Mouse (Mus musculus) cerebellum, postnatal 4 days (tissue): ENCODE measurements at regions not wholly inside any gene's neighbourhood (a gene's known extent, or its start where the extent isn't known, plus 50 kb on each side); places are given as distances from the start of the nearest gene placed in this dataset.

Source experiments
- DNase-seq, 2 experiments: peaks; one replicate each; pipeline ENCODE4 v3.0.0; 2022; ENCODE audit warnings: low spot score in 2 of 2, mixed read lengths in 1 of 2

DNA sequence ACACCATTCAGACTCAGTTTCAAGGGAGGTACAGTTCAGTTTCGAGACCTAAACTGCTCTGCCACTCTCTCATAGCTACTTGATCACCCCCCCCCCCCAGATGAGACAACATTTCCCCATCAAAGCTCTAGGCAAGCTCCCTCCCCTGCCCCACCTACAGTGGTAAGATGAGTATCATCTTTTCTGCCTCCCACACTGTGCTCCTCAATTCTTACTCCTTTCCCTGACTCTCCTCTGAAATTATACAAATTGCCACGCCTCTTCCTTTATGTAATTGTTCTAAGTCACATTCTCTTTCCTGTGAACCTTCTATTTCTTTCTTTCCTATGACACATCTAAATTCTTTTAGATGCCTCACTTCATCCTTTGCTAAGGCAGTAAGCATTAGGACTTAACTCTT lies 321.6 kb downstream of the Htr1b start:
- DNase-seq: no peak

DNA sequence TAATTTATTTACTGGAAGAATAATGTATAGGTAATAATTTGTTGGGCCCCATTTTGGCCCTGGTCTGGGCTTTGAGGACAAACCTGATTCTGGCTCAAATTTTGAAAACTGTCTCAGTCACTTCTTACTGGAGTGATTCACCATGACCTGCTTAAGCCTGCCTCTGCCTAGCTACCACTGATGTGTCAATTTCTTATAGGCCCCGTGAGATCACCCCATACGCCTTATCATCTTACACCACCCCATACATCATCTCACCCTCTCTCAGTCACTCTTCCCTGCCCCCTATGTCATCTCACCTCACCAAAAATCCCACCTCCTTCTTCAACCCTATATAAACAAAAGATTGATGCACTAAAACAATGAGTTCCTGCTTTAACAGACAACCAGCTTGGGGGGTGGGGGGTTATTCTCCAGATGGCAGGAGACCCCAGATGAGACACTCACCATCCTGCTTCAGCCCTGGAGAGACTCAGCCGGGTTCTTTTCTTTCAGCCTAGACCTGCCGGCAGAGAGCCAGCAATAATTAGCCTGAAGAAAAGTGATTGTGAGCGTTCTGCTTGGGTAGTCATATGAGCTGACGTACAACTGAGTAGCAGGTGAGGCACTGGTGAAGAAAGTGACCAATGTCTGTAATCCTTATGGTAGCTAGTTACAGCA lies 325.0 kb downstream of the Htr1b start:
- no peak for DNase-seq

DNA sequence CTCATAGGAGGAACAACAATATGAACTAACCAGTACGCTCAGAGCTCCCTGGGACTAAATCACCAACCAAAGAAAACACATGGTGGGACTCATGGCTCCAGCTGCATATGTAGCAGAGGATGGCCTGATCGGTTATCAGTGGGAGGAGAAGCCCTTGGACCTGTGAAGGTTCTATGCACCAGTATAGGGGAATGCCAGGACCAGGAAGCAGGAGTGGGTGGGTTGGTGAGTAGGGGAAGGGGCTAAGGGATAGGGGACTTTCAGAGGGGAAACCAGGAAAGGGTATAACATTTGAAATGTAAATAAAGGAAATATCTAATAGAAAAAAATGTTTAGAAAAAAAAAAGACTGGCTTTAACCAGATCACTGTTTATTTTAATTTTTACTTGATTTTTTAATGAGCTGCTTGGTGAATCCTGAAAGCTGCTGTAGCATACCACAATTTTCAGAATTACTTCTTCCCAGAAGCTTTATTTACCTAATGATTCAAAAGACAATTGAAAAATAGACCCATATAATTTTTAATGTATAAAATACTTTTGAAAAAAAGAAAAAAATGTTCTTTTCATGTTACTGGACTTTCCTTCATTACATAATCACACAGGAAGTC lies 328.1 kb downstream of the Htr1b start:
- no peak for DNase-seq

DNA sequence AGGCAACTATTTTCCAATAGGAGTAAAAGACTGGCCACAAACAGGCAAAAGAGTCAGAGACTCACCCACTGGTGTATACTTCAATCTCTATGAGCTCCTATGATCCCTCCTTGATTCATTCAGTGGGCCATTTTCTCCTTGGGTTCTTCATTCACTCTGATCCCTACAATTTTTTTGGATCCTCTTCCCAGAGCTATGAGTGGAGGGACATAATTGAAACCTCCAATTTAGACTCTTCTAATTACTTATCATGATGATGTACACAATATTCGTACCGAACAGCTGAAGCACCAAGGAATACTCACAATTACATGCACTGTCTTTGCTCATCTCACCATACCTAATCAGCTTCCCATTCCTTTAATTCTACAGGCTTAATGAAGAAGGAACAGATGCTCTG lies 357.9 kb downstream of the Htr1b start:
- no peak for DNase-seq

DNA sequence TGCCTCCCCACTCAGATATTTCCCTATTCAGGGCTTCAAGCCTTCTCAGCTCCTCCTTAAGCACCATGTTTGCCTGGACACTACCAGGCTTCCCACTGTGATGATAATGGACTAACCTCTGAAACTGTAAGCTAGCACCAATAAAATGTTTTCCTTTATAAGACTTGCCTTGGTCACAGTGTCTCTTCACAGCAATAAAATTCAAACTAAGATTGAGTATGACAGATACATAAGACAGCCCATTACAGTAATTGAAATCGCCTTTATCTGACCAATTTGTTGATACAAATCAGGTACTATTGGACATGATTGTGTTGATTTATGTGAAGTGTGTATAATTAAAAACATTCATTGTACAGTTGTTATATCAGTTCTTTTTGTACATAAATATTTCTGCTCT lies 358.3 kb downstream of the Htr1b start:
- no peak for DNase-seq

DNA sequence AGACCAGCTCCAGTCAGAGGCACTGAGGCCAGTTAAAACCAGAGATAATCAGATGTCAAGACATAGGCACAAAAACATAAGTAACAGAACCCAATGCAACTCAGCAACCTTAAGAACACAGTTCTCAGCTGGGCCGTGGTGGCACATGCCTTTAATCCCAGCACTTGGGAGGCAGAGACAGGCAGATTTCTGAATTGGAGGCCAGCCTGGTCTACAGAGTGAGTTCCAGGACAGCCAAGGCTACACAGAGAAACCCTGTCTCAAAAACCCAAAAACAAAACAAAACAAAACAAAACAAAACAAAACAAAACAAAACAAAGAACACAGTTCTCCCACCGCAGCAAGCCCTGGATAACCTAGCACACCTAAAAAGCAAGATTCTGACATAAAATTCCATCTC lies 408.7 kb downstream of the Htr1b start:
- peak in 1 of 2 experiments; percentile 5 for DNase-seq

DNA sequence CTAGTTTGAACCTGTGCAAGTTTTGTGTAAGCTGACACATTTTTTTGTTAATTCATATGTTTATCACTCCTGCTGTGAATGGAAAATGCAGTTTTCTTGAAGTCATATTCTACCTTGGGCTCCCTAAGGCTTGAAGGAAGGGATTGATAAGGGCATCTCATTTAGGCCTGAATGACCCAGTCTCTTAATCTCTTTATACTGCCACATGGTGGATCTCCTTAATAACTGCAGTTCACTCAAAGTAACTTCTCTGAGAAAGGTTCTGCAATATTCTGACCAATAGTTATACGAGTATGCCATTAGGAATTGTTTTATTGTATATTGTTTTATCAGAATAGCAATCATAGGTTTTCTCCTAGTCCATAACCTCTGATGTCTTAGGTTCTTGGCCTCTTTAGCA lies 415.7 kb downstream of the Htr1b start:
- no peak for DNase-seq

DNA sequence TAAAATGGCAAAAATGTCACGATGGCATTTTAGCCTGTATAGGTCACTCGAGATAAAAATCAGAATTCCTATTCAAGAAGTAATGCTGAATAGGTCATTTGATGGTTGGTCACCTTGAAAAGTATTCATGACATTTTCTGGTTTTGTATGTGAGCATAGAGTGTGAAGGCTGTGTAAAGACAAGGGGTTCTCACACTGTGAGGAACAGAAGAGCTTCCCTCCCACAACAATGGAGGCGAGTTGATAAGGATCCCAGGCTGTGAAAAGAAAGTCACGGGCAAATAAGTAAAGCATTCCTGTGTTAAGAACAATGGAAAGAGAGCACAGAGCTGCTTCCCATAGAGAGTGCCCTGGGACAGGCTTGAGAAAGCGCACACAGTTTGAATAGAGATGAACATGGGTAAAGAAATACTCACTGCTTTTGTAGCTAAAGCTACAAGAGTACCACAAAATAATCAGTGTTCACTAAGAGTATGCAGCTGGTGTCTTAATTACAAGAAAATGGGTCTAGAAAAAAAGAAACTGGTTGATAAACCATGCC lies 418.0 kb downstream of the Htr1b start:
- DNase-seq: no peak

DNA sequence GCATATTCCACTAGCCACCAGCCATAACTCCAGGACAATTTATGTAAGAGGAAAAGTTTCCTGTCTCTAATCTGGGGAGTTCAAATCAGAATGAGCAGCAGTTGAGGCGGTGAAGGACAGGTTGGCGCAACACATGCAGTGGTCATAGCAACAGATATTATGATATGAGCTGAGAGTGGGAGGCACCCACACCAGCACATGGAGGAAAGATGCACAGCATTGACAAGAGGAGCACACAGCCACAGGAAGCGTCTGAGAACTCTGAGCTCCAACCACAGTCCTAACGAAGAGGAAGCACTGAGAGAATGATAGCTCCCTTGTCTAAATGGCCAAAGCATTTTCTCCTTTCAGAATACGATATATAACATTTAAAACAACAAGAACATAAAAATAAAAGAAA lies 418.9 kb downstream of the Htr1b start:
- no peak for DNase-seq

DNA sequence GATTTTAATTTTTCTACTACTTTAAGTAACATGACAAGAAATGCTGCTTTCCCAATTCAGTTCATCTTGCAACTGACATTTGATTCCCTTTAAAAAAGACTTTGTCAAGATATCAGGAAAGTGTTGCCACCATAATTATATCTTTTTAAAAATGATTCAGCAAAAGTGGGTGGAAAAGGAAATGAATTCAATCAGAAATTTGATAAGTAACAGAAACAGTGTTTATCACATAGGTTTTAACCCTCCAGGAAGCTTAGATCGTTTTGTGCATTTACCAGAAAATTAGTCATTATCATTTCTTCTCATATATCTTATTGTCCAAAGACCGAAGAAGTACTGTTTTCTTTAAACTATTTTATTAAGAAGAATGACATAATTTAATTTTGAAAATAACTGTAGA lies 441.0 kb downstream of the Htr1b start:
- no peak for DNase-seq
